Mouse (Mus musculus): ENCODE results near the gene Ell2. TPM values are rescaled to one million over a fixed set of nuclear protein-coding genes. Genes with fewer than 3 reads are reported as not detected.

Gene Ell2
- total RNA-seq, 2 experiments from 2014 or later = 12.7 to 14.8 TPM

DNA sequence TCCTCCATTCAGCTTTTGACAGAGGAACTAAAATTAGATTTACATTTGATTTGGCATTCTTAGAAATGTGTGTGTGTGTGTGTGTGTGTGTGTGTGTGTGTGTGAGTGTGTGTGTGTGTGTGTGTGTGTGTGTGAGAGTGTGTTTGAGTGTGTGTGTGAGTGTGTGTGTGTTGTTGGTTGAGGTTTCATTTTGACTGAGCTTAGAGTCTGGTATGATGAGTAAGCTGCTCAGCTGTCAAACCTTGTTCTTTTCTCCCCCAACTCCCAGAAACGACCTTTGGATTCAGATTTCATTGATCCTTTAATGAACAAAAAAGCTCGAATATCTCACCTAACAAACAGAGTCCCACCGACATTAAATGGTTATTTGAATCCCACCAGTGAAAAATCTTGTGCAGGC lies 56.7 kb downstream of the Ell2 start:
- DNase-seq = no peak
- intact Hi-C loops (cut with DNase I) = no loop called here

DNA sequence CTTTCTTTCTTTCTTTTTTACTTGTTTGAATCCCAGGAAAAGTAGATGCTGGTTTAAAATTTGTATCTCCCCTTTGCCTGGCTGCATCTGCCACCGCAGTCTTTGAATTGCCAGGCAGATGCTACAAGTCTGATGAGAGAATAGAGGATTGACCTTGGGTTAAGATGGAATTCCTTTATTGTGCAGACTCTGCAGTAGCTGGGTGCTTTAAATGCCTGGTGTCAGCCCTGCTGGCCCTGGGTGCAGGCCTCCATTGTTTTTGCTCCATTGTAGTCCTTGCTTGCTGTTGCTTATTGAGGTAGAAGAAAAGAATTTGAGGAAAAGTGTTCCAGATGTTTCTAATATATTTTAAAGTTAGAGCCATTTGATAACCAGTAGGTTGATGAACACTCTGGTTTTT lies 59.2 kb downstream of the Ell2 start:
- intact Hi-C loops (cut with DNase I) = no loop called here
- DNase-seq = no peak

DNA sequence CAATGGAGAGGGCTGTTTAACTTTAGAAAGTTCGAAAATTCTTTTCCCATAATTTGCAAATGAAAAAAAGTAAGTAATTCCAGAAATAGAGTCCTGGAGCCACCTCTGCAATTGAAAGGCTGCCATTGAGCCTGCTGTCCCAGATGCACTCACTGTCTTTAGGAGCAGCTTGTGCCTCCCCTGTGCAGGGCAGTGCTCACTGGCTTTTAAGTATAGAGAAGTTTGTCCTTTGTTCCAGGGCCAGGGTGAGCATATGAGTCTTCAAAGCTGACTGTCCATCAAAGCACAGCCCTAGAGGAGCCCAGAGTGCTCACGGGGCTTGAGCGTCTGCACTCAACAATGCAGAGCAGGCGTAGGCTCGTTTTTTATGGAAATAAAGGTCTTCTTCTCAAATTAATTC lies 59.7 kb downstream of the Ell2 start:
- DNase-seq = no peak
- intact Hi-C loops (cut with DNase I) = no loop called here

DNA sequence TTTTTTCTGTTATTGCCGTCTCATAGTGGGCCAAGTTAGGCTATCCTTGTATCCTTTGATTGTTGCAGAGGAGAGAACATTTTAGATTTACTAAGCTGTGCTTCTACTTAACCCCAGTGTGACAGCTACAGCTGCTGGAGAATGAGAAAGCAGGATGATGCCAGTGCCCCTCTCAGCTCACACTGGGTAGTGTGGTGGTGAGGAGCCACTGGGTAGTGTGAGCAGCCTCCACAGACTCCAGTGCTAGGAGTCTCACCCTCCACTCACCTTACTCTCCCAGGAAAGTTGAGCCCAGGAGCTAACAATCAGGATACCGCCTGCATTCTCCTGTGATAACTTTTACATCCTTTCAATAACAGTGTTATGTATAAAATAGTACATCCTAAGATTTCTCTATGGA lies 60.4 kb downstream of the Ell2 start:
- DNase-seq = no peak
- intact Hi-C loops (cut with DNase I) = no loop called here

- DNase-seq = no peak
- intact Hi-C loops (cut with DNase I) = no loop called here
These were observed 64.2 kb downstream of the Ell2 start for GRCm38 (mm10) chr13:75770744-75771143.

GRCm38 (mm10) chr13:75771404-75771803 lies 64.8 kb downstream of the Ell2 start:
- DNase-seq = no peak
- intact Hi-C loops (cut with DNase I) = no loop called here

DNA sequence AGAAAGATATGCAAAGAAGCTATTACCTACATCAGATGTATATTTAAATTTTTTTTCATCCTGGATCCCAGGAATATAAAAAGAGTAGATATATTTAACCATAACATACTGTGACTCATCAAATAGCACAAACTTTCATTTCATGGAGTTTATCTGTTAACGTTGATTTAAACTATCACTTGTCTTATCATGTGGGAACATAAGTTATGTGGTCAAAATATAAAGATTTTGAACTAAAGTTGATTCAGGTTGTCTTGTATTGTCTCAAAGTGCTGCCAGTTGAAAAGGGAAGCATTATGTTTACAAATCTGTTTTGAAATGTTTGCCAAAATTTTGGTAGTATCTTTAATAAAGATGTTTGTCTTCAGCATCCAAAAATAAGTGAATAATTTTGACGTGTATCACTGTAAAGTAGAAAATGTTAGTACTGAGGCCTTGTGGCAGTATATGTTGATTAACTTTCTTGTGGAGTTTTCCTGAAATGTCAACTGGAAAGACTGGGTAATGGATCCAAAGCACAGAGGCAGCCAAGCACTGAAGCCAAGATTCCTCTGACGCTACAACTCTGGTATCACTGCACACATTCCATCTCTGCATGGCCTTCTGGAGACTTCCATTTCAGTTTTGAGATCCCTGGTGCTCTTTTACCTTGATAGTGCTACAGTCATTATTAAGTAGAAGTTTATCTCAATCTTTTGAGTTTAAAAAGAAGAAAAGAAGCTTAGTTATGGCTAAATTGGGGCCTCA lies 65.6 kb downstream of the Ell2 start:
- intact Hi-C loops (cut with DNase I) = no loop called here
- DNase-seq = peak; percentile 14 to 28

DNA sequence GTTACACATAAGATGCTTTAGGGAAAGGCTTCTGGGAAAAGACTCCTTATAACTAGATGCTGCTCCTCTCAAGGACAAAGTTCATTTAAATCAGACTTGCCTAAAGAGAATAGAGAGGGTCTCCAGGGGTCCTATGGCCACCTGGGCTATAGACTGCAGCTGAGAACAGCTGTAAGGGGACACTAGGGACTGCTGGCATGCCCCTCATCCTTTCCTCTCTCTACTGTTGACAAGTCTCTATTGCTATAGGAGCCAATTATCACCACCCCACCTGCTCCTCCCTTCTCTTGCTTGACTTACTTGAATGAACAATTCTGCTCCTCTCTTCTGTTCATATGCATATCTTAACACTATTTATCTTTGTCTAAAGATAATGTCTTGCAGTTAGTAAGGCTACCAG lies 69.4 kb downstream of the Ell2 start:
- DNase-seq = no peak
- intact Hi-C loops (cut with DNase I) = no loop called here

GRCm38 (mm10) chr13:75776692-75777091 lies 70.1 kb downstream of the Ell2 start:
- no peak for DNase-seq
- intact Hi-C loops (cut with DNase I) = no loop called here

DNA sequence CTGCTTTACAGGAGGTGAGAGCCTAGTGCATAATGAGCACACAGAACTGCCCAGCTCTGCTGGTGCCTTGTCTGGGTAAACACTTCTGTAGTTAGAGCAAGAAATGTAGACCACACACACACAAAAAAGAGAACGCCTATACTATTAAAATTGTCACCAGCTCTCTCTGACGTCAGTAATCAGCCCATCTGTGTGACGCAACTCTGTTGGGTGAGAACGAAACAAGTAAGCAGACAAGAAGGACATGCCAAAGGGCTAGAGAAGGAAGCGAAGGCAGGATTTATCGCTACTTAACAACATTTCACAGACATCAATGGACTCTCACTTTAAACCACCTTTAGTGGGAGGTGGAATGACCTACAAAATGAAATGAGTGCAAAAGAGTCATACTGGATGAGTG lies 71.6 kb downstream of the Ell2 start:
- DNase-seq = no peak
- intact Hi-C loops (cut with DNase I) = no loop called here

GRCm38 (mm10) chr13:75779169-75779568 lies 72.6 kb downstream of the Ell2 start:
- intact Hi-C loops (cut with DNase I) = no loop called here
- DNase-seq = no peak

DNA sequence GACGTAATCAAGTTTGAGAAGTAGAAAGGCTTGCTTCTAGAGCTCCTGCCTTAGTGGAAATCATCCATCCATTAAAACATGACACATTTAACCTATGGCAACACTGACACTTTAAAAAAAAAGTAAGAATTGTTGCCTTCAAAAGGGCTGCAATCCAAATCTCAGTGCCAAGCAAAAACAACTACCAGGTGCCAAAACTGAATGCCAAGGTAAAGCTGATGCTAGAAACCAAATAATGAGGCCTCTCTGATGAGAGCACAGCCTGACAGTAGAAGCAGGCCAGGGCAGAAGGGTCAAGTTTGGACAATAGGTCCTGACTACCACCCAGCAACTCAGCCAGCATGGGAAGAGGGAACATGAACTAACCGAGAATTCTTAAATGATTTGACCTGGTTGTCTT lies 73.5 kb downstream of the Ell2 start:
- intact Hi-C loops (cut with DNase I) = no loop called here
- DNase-seq = no peak

- intact Hi-C loops (cut with DNase I) = no loop called here
- DNase-seq = no peak
These were observed 79.2 kb downstream of the Ell2 start for GRCm38 (mm10) chr13:75785726-75786125.

DNA sequence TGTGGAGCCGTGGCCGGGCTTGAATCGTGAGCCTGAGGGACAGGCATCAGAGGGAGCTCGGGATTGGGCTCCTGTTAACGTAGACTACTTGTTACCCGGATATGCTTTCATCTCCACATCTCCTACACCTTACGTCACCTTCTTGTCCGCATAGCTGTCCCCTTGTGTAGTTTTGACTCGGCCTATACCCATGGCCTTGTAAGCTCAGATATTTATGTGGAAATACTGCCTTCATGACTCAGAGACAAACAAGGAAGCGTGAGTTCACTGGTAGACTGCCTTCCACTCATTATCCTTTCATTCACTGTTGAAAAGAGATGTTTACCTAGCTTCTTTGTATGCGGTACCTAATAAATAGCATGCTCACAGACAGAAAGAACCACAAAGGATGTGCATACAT lies 79.7 kb downstream of the Ell2 start:
- DNase-seq = no peak
- intact Hi-C loops (cut with DNase I) = no loop called here

DNA sequence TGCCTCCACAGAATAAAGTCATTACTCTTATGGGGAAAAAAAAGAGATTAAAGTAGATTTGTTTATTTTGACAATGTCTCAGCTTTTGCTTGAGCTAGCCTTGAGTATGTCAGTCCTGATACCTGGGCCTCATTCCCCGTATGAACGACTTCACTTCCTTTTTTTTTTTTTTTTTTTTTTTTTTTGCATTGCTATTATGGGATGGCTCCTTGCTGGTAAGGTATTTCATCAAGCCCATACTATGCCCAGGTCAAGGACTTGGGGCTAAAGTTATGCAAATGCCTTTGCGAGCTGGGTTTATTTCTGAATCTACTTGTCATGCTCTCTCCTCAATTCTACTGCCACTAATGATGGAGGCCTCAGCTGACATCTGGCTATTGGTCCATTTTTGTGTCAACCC lies 80.8 kb downstream of the Ell2 start:
- intact Hi-C loops (cut with DNase I) = no loop called here
- no peak for DNase-seq

GRCm38 (mm10) chr13:75788178-75788577 lies 81.6 kb downstream of the Ell2 start:
- no peak for DNase-seq
- intact Hi-C loops (cut with DNase I) = no loop called here

DNA sequence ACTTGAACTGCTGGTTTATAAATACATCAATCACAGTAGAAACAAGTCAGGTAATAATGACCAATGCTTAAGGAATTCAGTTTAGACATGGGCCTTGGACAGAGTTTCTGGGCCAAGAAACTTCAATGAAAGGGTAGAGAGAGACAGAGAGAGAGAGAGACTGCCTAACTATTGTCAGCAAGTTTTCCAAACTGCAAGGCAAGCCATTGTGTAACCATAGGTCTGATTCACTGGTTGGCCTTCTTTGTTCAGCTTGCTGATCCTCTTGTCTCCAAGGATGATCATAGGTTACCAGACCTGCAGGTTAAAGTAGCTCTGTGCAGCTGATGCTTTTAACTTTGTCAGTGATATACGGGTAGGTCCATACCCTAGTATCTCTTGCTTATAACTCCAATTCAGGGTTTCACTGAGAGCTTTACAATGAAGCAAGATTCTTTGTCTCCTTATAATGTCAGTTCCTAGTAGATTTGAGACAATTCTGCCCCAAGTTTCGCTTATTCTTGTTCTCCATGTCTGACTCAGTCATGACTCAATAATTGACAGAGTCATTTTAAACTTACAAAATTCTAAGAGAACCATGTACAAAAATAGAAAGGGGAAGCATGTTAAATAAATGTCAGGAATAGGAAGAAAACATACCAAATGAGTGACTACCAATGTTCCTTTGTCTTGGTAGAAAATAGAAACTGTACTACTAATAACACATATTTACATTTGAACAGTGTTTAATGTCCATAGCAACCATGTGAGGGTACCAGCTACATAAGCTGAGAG lies 82.7 kb downstream of the Ell2 start:
- DNase-seq = no peak
- intact Hi-C loops (cut with DNase I) = no loop called here

- no peak for DNase-seq
- intact Hi-C loops (cut with DNase I) = no loop called here
These were observed 84.1 kb downstream of the Ell2 start for GRCm38 (mm10) chr13:75790550-75791205.

- DNase-seq = no peak
- intact Hi-C loops (cut with DNase I) = loop anchor here (2.0 kb wide), 1 partner anchor 85 kb away; no protein-coding TSS in a partner anchor
These were observed 87.5 kb downstream of the Ell2 start for GRCm38 (mm10) chr13:75793863-75794629.

GRCm38 (mm10) chr13:75797369-75798141 lies 91.0 kb downstream of the Ell2 start:
- peak; percentile 94 to 97 for DNase-seq

More at GRCm38 (mm10) chr13:75797369-75798141, 91.0 kb downstream of the Ell2 start:
- intact Hi-C loops (cut with DNase I) = loop anchor here (1.0 to 5.0 kb wide), 3 partner anchors 80 to 937 kb away; no protein-coding TSS in a partner anchor

All from heart, postnatal 10 days (tissue).